Mouse (Mus musculus) neural tube, embryonic 15.5 days (tissue): Measurements from ENCODE around the gene Nsl1. TPM values are rescaled to one million over a fixed set of nuclear protein-coding genes. Genes with fewer than 3 reads are reported as not detected.
A peak's percentile ranks its signal among the peaks of the same experiment; 100 is the strongest.

Experiments
- ATAC-seq: fragments of 200-750 bp; cut with Nextera tagmentation; 2 replicates; pipeline ENCODE4 v1.8.0; 2017; ENCODE audit warnings: mild to moderate bottlenecking, moderate TSS enrichment, moderate library complexity; ENCODE audit not compliant: low FRiP score
- H3K27ac ChIP-seq: fragments of 300-500 bp; sonication (generic); replicated peaks from 2 replicates; pipeline ENCODE4 v1.5.1; 2015; ENCODE audit warnings: mild to moderate bottlenecking, inconsistent platforms
- H3K27me3 ChIP-seq: fragments of 300-500 bp; sonication (generic); replicated peaks from 2 replicates; pipeline ENCODE4 v1.6.1; 2015; ENCODE audit warnings: inconsistent platforms
- H3K36me3 ChIP-seq: fragments of 300-500 bp; sonication (generic); 2 replicates; pipeline ENCODE4 v1.6.1; 2015; ENCODE audit warnings: inconsistent platforms
- H3K4me1 ChIP-seq: fragments of 300-500 bp; sonication (generic); 2 replicates; pipeline ENCODE4 v1.6.1; 2015; ENCODE audit warnings: inconsistent platforms
- H3K4me2 ChIP-seq: fragments of 300-500 bp; sonication (generic); 2 replicates; pipeline ENCODE4 v1.6.1; 2015; ENCODE audit warnings: inconsistent platforms, mild to moderate bottlenecking, moderate library complexity
- H3K4me3 ChIP-seq: fragments of 300-500 bp; sonication (generic); replicated peaks from 2 replicates; pipeline ENCODE4 v1.5.1; 2015; ENCODE audit warnings: mild to moderate bottlenecking, inconsistent platforms
- H3K9ac ChIP-seq: fragments of 300-500 bp; sonication (generic); replicated peaks from 2 replicates; pipeline ENCODE4 v1.6.1; 2015; ENCODE audit warnings: mild to moderate bottlenecking, inconsistent platforms
- H3K9me3 ChIP-seq: fragments of 300-500 bp; sonication (generic); replicated peaks from 2 replicates; pipeline ENCODE4 v1.6.1; 2016; ENCODE audit warnings: inconsistent platforms
- WGBS: fragments of 180-500 bp; shearing (Covaris S2); methylation state at CpG from one replicate; pipeline ENCODE4 v1.1.7; 2015; ENCODE audit warnings: mixed read lengths; 5-methylcytosine and 5-hydroxymethylcytosine counted together
- polyA plus RNA-seq: library from polyadenylated mRNA; unstranded; fragments of >200 nt; fragmentation: Nextera tagmentation; extraction: Ambion mirVana; gene quantifications from 2 replicates; pipeline ENCODE4 v1.2.1, GENCODE M21; 2015

Nsl1 gene
- polyA plus RNA-seq, 1 experiment from 2014 or later = 4.6 TPM

DNA sequence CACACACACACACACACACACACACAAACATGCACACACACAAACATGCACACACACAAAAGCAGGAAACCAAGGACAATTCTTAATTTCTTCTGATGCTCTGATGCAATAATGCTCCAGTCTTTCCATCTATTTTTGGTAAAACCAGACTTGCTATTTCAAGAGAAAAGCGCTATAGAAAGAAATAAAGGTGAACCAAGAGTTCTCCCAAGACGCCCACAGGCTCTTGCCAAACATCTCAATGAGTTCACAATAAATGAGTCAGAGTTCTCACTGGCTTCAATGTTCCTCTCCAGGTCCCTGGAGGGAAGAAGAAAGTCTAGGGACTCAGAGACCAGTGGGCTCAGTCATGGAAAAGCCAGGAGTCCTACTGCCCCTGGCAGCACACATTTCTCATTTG lies 60.9 kb downstream of the Nsl1 start:
- Histone ChIP-seq H3K27ac (no peak overlapping the region), H3K9me3 (no peaks in the 10 kb centered on the region), H3K36me3 (no peaks in the 10 kb centered on the region), H3K4me3 (no peak overlapping the region), H3K9ac (no peak overlapping the region), H3K4me2 (no peak overlapping the region), H3K27me3 (peaks cover 5% of the 10 kb centered on the region; the same call in 1 of the 2 replicates), H3K4me1 (peaks cover 7% of the 10 kb centered on the region; the same call in 1 of the 2 replicates)
- 87% methylated on average over 2 of the region's 2 CpGs for WGBS
- ATAC-seq = no peak

- peaks cover 7% of the 10 kb centered on the region; the same call in 1 of the 2 replicates for H3K4me1 ChIP-seq
- no peak overlapping the region for H3K4me3 ChIP-seq
- ATAC-seq = no peak
- no peak overlapping the region for H3K27ac ChIP-seq
- no peak overlapping the region for H3K9ac ChIP-seq
- H3K36me3 ChIP-seq = no peaks in the 10 kb centered on the region
- H3K27me3 ChIP-seq = peaks cover 5% of the 10 kb centered on the region; the same call in 1 of the 2 replicates
- no peaks in the 10 kb centered on the region for H3K9me3 ChIP-seq
- WGBS = 60% methylated on average over 4 of the region's 4 CpGs
- no peak overlapping the region for H3K4me2 ChIP-seq
Measured at GRCm38 (mm10) chr1:191124288-191124687, 61.5 kb downstream of the Nsl1 start.

- ATAC-seq = peak; percentile 63; the same call in 1 of the 2 replicates
- peak overlapping the region; percentile 29 for H3K4me3 ChIP-seq
- H3K27ac ChIP-seq = no peak overlapping the region
- H3K27me3 ChIP-seq = peaks cover 5% of the 10 kb centered on the region; the same call in 1 of the 2 replicates
- H3K9ac ChIP-seq = 0 out of 2 replicates have a peak overlapping the region, but pooled peaks have one; percentile 28
- peaks cover 7% of the 10 kb centered on the region; the same call in 1 of the 2 replicates for H3K4me1 ChIP-seq
- WGBS = 19% methylated on average over 38 of the region's 38 CpGs
- peak overlapping the region; percentile 58 for H3K4me2 ChIP-seq
- no peaks in the 10 kb centered on the region for H3K9me3 ChIP-seq
- H3K36me3 ChIP-seq = no peaks in the 10 kb centered on the region
Measured at GRCm38 (mm10) chr1:191125811-191126638, 63.2 kb downstream of the Nsl1 start.

GRCm38 (mm10) chr1:191131692-191132091 lies 68.9 kb downstream of the Nsl1 start:
- Histone ChIP-seq H3K4me3 (no peak overlapping the region), H3K4me1 (no peaks in the 10 kb centered on the region), H3K36me3 (no peaks in the 10 kb centered on the region), H3K9me3 (no peaks in the 10 kb centered on the region), H3K9ac (no peak overlapping the region), H3K27me3 (no peaks in the 10 kb centered on the region), H3K4me2 (no peak overlapping the region), H3K27ac (no peak overlapping the region)
- WGBS = 92% methylated on average over 2 of the region's 2 CpGs
- no peak for ATAC-seq

DNA sequence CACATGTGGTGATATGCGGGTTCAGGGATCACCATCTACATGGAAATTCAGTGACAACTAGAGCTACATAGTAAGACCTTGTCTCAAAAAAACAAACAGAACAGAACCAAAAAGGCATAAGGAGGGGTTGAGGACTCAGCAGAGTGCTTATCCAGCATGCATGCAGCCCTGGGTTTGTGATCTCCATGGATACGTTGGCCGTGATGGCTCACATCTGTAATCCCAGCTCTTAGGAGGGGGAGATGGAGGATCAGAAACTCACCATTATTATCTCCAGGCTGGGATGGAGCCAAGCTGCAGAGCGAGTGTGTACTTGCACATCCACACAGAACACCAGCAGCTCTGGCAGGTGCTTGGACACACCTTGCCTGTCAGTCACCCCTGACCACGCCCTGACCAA lies 69.4 kb downstream of the Nsl1 start:
- Histone ChIP-seq H3K27ac (no peak overlapping the region), H3K4me2 (no peak overlapping the region), H3K9me3 (no peaks in the 10 kb centered on the region), H3K4me3 (no peak overlapping the region), H3K36me3 (no peaks in the 10 kb centered on the region), H3K9ac (no peak overlapping the region), H3K4me1 (no peaks in the 10 kb centered on the region), H3K27me3 (no peaks in the 10 kb centered on the region)
- 72% methylated on average over 5 of the region's 5 CpGs for WGBS
- no peak for ATAC-seq

GRCm38 (mm10) chr1:191132934-191133333 lies 70.1 kb downstream of the Nsl1 start:
- Histone ChIP-seq H3K4me3 (no peak overlapping the region), H3K9ac (no peak overlapping the region), H3K27ac (no peak overlapping the region), H3K9me3 (no peaks in the 10 kb centered on the region), H3K27me3 (no peaks in the 10 kb centered on the region), H3K4me2 (no peak overlapping the region), H3K4me1 (no peaks in the 10 kb centered on the region), H3K36me3 (no peaks in the 10 kb centered on the region)
- no peak for ATAC-seq
- 72% methylated on average over 5 of the region's 5 CpGs for WGBS

DNA sequence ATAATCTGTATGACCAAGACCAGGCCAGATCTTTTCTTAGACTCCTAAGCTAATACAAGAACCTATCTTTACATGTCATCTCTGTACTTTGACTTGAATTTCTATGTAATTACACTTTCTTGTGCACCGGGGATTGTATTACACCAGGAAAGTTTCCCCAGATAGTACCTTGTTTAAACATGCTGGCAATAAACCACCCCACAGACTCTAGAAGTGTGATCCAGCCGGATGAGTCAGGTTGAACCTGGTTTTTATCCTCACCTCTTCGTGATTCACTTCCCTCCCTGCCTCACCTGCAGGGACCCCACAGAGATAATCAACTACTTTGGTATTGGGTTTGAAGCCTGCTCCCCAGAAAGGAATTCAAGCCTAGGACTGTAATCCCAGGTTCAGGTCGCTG lies 72.6 kb downstream of the Nsl1 start:
- Histone ChIP-seq H3K9me3 (no peaks in the 10 kb centered on the region), H3K4me3 (no peak overlapping the region), H3K9ac (no peak overlapping the region), H3K4me2 (no peak overlapping the region), H3K27ac (no peak overlapping the region), H3K4me1 (no peaks in the 10 kb centered on the region), H3K27me3 (no peaks in the 10 kb centered on the region), H3K36me3 (no peaks in the 10 kb centered on the region)
- WGBS = 62% methylated on average over 4 of the region's 4 CpGs
- ATAC-seq = no peak

Other genes starting within 250 kb of the Nsl1 start
- 26.5 and 27.3 TPM in 2 replicates for gene Rps6kc1, start 151.2 kb upstream of the Nsl1 start, polyA plus RNA-seq
- 37.4 and 42.2 TPM in 2 replicates for gene Angel2, start 137.9 kb upstream of the Nsl1 start, polyA plus RNA-seq
- 73.4 and 86.4 TPM in 2 replicates for gene Vash2, start 83.7 kb upstream of the Nsl1 start, polyA plus RNA-seq
- gene Flvcr1, start 36.9 kb upstream of the Nsl1 start, polyA plus RNA-seq = 7.5 and 8.1 TPM in 2 replicates
- gene Spata45, start 26.4 kb upstream of the Nsl1 start, polyA plus RNA-seq = not detected in 2 replicates
- 14.4 and 16.0 TPM in 2 replicates for gene Tatdn3, start 80 bp upstream of the Nsl1 start, polyA plus RNA-seq
- 3.5 and 3.6 TPM in 2 replicates for gene Batf3, start 34.8 kb downstream of the Nsl1 start, polyA plus RNA-seq
- not detected in 2 replicates for gene Fam71a, start 101.8 kb downstream of the Nsl1 start, polyA plus RNA-seq
- 1.8 and 1.9 TPM in 2 replicates for gene Atf3, start 155.0 kb downstream of the Nsl1 start, polyA plus RNA-seq